Mouse (Mus musculus): ENCODE data around the gene Scn8a. TPM values are rescaled to one million over a fixed set of nuclear protein-coding genes. Genes with fewer than 3 reads are reported as not detected.

The Scn8a gene
- polyA plus RNA-seq, 1 experiment from 2014 or later = 0.63 TPM

DNA sequence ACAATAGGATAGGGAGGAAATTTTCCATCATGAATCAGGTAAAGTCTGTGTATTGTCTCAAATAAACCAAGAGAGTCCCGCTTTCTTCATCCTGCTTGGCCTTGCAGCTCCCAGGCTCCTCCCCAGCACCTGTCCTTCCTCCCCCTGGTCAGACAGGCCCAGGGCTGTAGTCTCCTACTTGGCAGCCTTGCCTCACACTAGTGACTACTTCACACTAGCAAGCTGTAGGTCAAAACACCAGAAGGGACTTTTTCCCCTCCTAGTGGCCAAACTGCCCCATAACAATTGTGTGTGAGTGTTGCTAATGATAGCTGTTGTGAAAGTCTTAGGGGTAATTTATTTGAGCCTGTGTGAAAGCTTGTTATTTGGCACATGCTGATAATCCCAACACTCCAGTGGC lies 105.0 kb downstream of the Scn8a start:
- Histone ChIP-seq H3K9me3 (ENCODE audit: low read length) (no peaks in the 10 kb centered on the region), H3K9ac (replicated peaks) (no peak overlapping the region), H3K27ac (ENCODE audit: low read depth) (no peak overlapping the region), H3K36me3 (replicated peaks; ENCODE audit: insufficient read depth, low read length) (no peaks in the 10 kb centered on the region), H3K4me3 (ENCODE audit: low read depth, low read length) (no peak overlapping the region), H3K27me3 (ENCODE audit: insufficient read depth, low read length) (no peaks in the 10 kb centered on the region), H3K4me1 (ENCODE audit: insufficient read depth) (no peaks in the 10 kb centered on the region), H3K4me2 (ENCODE audit: low read depth, low read length) (no peak overlapping the region)
- 75% methylated on average over 1 of the region's 1 CpGs for WGBS (ENCODE audit: insufficient replicate concordance)
- ATAC-seq (no peak), DNase-seq (no peak)
- TF ChIP-seq EP300 (IDR thresholded peaks at IDR 0.05; ENCODE audit: low read depth) (no peak), CTCF (IDR thresholded peaks at IDR 0.05; ENCODE audit: low read depth) (peak; percentile 61)

DNA sequence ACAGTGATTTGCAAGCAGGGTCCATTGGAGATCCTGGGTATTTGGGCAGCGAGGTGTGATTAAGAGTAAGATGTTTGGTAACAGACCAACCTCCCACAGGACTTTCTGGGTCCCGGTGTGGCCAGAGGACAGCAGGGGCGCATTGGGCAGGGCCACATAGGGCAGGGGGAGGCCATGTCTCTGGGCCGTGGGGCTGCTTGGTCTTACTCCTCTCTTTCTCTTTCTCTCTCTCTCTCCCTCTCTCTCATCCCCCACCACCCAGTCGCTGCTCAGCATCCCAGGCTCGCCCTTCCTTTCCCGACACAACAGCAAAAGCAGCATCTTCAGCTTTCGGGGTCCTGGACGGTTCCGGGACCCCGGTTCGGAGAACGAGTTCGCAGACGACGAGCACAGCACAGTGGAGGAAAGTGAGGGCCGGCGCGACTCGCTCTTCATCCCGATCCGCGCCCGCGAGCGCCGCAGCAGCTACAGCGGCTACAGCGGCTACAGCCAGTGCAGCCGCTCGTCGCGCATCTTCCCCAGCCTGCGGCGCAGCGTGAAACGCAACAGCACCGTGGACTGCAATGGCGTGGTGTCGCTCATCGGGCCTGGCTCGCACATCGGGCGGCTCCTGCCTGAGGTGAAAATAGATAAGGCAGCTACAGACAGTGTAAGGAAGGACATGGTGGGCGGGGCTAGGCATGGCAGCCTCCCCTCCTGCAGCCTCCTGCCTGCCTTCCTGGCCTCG lies 113.9 kb downstream of the Scn8a start:
- Histone ChIP-seq H3K9me3 (ENCODE audit: low read length) (no peaks in the 10 kb centered on the region), H3K4me2 (ENCODE audit: low read depth, low read length) (peak overlapping the region; percentile 64), H3K36me3 (replicated peaks; ENCODE audit: insufficient read depth, low read length) (no peaks in the 10 kb centered on the region), H3K4me3 (ENCODE audit: low read depth, low read length) (peak overlapping the region; percentile 28), H3K9ac (replicated peaks) (no peak overlapping the region), H3K27ac (ENCODE audit: low read depth) (no peak overlapping the region), H3K27me3 (ENCODE audit: insufficient read depth, low read length) (peaks cover 33% of the 10 kb centered on the region), H3K4me1 (ENCODE audit: insufficient read depth) (no peaks in the 10 kb centered on the region; the same call in 1 of the 2 replicates)
- TF ChIP-seq CTCF (IDR thresholded peaks at IDR 0.05; ENCODE audit: low read depth) = peak; percentile 17; the same call in 1 of the 2 replicates
- TF ChIP-seq EP300 (IDR thresholded peaks at IDR 0.05; ENCODE audit: low read depth) = no peak
- DNase-seq (peak; percentile 31), ATAC-seq (no peak)
- under 1% methylated on average over 46 of the region's 46 CpGs for WGBS (ENCODE audit: insufficient replicate concordance)

DNA sequence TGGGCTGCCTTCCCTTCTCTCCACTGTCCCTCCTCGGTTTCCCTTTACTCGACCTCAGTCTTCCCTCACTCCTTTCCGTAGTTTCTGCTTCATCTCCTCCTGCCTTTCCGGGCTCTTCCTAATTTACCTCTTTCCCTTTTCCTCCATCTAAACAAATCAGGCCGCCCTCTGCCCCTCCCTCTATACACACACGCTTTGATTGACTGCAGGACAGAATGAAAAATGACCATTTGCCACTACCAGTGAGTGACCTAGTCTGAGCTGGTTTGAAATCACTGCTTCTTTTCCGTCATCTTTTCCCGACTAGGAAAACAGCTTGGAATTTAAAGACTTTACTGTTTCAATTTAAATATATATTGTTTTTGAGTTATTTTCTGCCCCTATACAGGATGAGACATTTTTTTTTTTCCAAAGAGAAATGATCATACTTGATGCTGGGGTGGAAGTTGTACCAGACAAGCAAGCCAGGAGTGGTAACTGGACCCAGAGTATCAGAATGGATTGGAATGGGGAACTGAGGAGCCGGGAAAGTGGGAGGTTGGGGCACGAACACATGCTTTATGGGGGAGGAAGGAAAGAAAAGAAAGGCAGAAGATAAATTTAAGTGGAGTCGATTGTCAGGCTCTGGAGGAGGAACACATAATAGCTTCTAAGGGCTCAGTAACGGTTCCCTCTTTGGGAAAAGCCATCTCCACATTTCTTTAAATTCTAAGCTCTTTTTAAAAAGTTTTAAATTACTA lies 114.7 kb downstream of the Scn8a start:
- Histone ChIP-seq H3K36me3 (replicated peaks; ENCODE audit: insufficient read depth, low read length) (no peaks in the 10 kb centered on the region), H3K4me1 (ENCODE audit: insufficient read depth) (no peaks in the 10 kb centered on the region; the same call in 1 of the 2 replicates), H3K9ac (replicated peaks) (no peak overlapping the region), H3K4me2 (ENCODE audit: low read depth, low read length) (peak overlapping the region; percentile 64), H3K4me3 (ENCODE audit: low read depth, low read length) (peak overlapping the region; percentile 28), H3K9me3 (ENCODE audit: low read length) (no peaks in the 10 kb centered on the region), H3K27ac (ENCODE audit: low read depth) (no peak overlapping the region), H3K27me3 (ENCODE audit: insufficient read depth, low read length) (peaks cover 33% of the 10 kb centered on the region)
- ATAC-seq = no peak
- TF ChIP-seq CTCF (IDR thresholded peaks at IDR 0.05; ENCODE audit: low read depth) (no peak), EP300 (IDR thresholded peaks at IDR 0.05; ENCODE audit: low read depth) (no peak)
- DNase-seq = no peak
- 17% methylated on average over 12 of the region's 12 CpGs for WGBS (ENCODE audit: insufficient replicate concordance)

DNA sequence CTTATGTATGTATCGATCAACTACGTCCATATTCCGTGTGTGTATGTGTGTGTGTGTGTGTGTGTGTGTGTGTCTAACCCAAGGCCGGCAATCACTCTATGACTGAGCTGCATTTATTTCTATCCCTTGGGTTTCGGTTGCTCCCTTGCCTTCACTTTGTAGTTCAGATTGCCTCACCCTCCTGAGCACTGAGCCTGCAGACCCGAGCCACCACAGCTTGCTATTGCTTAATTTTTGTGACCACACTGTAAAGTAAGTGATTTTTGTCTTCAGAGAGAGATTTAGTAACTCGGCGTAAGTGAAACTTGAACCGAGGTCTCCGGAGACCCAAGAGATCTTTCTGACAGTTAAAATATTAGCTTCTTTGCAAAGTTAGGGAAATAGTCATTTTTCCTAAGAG lies 116.8 kb downstream of the Scn8a start:
- no peak overlapping the region for H3K9ac ChIP-seq (replicated peaks)
- H3K27me3 ChIP-seq (ENCODE audit: insufficient read depth, low read length) = peaks cover 33% of the 10 kb centered on the region
- DNase-seq = no peak
- H3K4me1 ChIP-seq (ENCODE audit: insufficient read depth) = no peaks in the 10 kb centered on the region; the same call in 1 of the 2 replicates
- H3K4me3 ChIP-seq (ENCODE audit: low read depth, low read length) = no peak overlapping the region
- H3K36me3 ChIP-seq (replicated peaks; ENCODE audit: insufficient read depth, low read length) = no peaks in the 10 kb centered on the region
- H3K27ac ChIP-seq (ENCODE audit: low read depth) = no peak overlapping the region
- H3K4me2 ChIP-seq (ENCODE audit: low read depth, low read length) = no peak overlapping the region
- no peak for TF ChIP-seq EP300 (IDR thresholded peaks at IDR 0.05; ENCODE audit: low read depth)
- H3K9me3 ChIP-seq (ENCODE audit: low read length) = no peaks in the 10 kb centered on the region
- ATAC-seq = no peak
- WGBS (ENCODE audit: insufficient replicate concordance) = 68% methylated on average over 10 of the region's 10 CpGs

DNA sequence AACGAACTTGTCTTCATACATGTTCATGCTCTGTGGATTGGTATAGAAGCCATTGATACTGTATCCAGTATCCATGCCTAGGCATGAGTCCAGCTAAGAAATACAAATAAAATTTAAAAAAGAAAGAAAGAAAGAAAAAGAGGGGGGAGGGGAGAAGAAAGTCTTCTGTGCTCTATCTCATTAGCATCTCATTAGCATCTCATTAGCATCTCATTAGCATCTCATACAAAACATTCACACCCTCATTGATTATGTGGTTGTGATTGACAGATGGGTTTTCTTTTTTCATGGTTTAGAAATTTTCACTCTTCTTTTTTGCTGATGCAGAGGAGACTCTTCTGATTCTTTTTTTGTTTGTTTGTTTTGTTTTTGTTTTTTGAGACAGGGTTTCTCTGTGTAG lies 117.4 kb downstream of the Scn8a start:
- Histone ChIP-seq H3K36me3 (replicated peaks; ENCODE audit: insufficient read depth, low read length) (no peaks in the 10 kb centered on the region), H3K27me3 (ENCODE audit: insufficient read depth, low read length) (peaks cover 33% of the 10 kb centered on the region), H3K9ac (replicated peaks) (no peak overlapping the region), H3K4me2 (ENCODE audit: low read depth, low read length) (no peak overlapping the region), H3K9me3 (ENCODE audit: low read length) (no peaks in the 10 kb centered on the region), H3K4me3 (ENCODE audit: low read depth, low read length) (no peak overlapping the region), H3K4me1 (ENCODE audit: insufficient read depth) (no peaks in the 10 kb centered on the region; the same call in 1 of the 2 replicates), H3K27ac (ENCODE audit: low read depth) (no peak overlapping the region)
- 85% methylated on average over 1 of the region's 1 CpGs for WGBS (ENCODE audit: insufficient replicate concordance)
- DNase-seq = no peak
- TF ChIP-seq CTCF (IDR thresholded peaks at IDR 0.05; ENCODE audit: low read depth) (no peak), EP300 (IDR thresholded peaks at IDR 0.05; ENCODE audit: low read depth) (no peak)
- no peak for ATAC-seq

DNA sequence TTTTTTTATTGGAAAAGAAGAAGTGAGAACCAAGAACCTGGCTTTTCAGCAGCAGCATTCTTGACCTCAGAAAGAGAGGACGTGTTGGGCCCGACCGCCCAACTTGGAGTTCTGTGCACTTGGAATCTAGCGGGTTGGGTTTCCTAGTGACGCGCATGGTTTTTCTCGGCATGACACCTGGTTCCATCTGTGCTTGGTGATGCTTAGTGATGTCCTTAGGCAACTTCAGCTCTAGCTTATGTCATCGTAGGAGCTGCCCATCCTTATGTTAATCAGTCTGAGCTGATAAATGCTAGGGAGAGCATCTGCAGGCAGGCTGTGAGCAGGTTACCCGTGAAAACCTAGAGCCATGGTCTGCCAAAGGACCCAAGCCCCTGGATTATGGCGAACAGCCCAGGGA lies 120.6 kb downstream of the Scn8a start:
- no peak for ATAC-seq
- Histone ChIP-seq H3K27me3 (ENCODE audit: insufficient read depth, low read length) (peaks cover 7% of the 10 kb centered on the region; the same call in 1 of the 2 replicates), H3K9me3 (ENCODE audit: low read length) (no peaks in the 10 kb centered on the region), H3K4me2 (ENCODE audit: low read depth, low read length) (no peak overlapping the region), H3K27ac (ENCODE audit: low read depth) (no peak overlapping the region), H3K4me3 (ENCODE audit: low read depth, low read length) (no peak overlapping the region), H3K9ac (replicated peaks) (no peak overlapping the region), H3K4me1 (ENCODE audit: insufficient read depth) (no peaks in the 10 kb centered on the region), H3K36me3 (replicated peaks; ENCODE audit: insufficient read depth, low read length) (no peaks in the 10 kb centered on the region)
- WGBS (ENCODE audit: insufficient replicate concordance) = 81% methylated on average over 10 of the region's 10 CpGs
- TF ChIP-seq CTCF (IDR thresholded peaks at IDR 0.05; ENCODE audit: low read depth) = no peak
- TF ChIP-seq EP300 (IDR thresholded peaks at IDR 0.05; ENCODE audit: low read depth) = no peak
- no peak for DNase-seq
